Mouse (Mus musculus): ENCODE measurements at regions not wholly inside any gene's neighbourhood (a gene's known extent, or its start where the extent isn't known, plus 50 kb on each side); places are given as distances from the start of the nearest gene placed in this dataset.
"Not testable (repeated sequence)": the region's sequence is repeated elsewhere in the genome, so short reads cannot be mapped to it uniquely, and the experiment has no call there.

DNA sequence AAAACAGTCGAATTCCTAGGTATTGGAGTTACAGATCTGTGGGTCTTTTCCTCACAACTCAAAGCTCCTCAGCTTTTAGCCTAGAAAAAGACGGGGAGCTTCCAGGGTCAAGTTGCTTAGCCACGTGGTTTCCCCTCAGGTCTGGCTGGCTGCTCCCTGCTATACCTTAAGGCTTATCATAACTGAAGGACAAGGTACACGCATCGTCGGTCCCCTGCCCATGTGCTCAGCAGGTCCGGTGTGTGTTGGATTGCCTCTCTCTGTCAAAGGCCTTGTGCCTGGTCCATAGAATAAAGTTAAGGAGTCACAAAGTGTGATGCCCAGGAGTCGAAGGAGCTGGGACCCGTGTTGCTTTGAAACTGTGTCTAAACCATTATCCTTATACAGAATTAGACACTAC, 337.7 kb upstream of the Rgma start:
- TF ChIP-seq CTCF (IDR thresholded peaks at IDR 0.05; ENCODE audit: extremely low read depth, insufficient read length, insufficient replicate concordance, low read depth, low read length) (no peak), POLR2A (IDR thresholded peaks at IDR 0.05; ENCODE audit: low read depth, low read length) (no peak)
- Histone ChIP-seq H3K4me3 (ENCODE audit: low read depth, low read length) (no peak overlapping the region), H3K4me1 (ENCODE audit: control insufficient read depth, insufficient read depth, insufficient read length, low read length) (no peaks in the 10 kb centered on the region; the same call in 1 of the 2 replicates), H3K27ac (ENCODE audit: insufficient read depth, low read depth, low read length) (no peak overlapping the region), H3K36me3 (ENCODE audit: control insufficient read depth, insufficient read depth, low read length) (no peaks in the 10 kb centered on the region), H3K27me3 (ENCODE audit: control insufficient read depth, insufficient read depth, low read length) (no peaks in the 10 kb centered on the region)
- WGBS, result 58% methylated on average over 9 of the region's 9 CpGs

DNA sequence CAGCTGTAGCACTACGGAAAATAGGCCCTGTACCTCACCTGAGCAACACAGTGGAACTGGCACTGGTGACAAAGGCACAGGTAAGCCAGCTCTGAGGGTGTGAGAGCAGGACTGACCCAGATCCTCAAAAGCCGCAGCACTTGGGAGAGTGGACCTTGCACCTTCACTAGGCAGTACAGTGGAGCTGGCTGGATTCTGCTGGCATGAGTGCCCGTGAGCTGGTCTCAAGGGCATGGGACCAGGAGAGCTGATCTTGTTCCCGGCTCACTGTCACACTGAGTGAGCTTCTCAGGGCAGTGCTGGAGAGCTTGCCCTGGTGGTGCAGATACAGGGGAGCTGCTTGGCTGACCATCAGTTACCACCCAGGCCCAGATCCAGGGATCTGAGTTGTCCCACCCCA, 335.4 kb upstream of the Rgma start:
- no peak overlapping the region for H3K27ac ChIP-seq (ENCODE audit: insufficient read depth, low read depth, low read length)
- H3K4me1 ChIP-seq (ENCODE audit: control insufficient read depth, insufficient read depth, insufficient read length, low read length), result no peaks in the 10 kb centered on the region; the same call in 1 of the 2 replicates
- no peak overlapping the region for H3K4me3 ChIP-seq (ENCODE audit: low read depth, low read length)
- no peak for TF ChIP-seq POLR2A (IDR thresholded peaks at IDR 0.05; ENCODE audit: low read depth, low read length)
- no peak for TF ChIP-seq CTCF (IDR thresholded peaks at IDR 0.05; ENCODE audit: extremely low read depth, insufficient read length, insufficient replicate concordance, low read depth, low read length)
- H3K36me3 ChIP-seq (ENCODE audit: control insufficient read depth, insufficient read depth, low read length), result no peaks in the 10 kb centered on the region
- 59% methylated on average over 4 of the region's 4 CpGs for WGBS
- no peaks in the 10 kb centered on the region for H3K27me3 ChIP-seq (ENCODE audit: control insufficient read depth, insufficient read depth, low read length)

GRCm38 (mm10) chr7:73044316-73044715, 331.0 kb upstream of the Rgma start:
- H3K4me3 ChIP-seq (ENCODE audit: low read depth, low read length), result no peak overlapping the region
- 65% methylated on average over 3 of the region's 3 CpGs for WGBS
- no peaks in the 10 kb centered on the region for H3K4me1 ChIP-seq (ENCODE audit: control insufficient read depth, insufficient read depth, insufficient read length, low read length)
- H3K36me3 ChIP-seq (ENCODE audit: control insufficient read depth, insufficient read depth, low read length), result no peaks in the 10 kb centered on the region
- H3K27me3 ChIP-seq (ENCODE audit: control insufficient read depth, insufficient read depth, low read length), result no peaks in the 10 kb centered on the region
- TF ChIP-seq POLR2A (IDR thresholded peaks at IDR 0.05; ENCODE audit: low read depth, low read length) (no peak), CTCF (IDR thresholded peaks at IDR 0.05; ENCODE audit: extremely low read depth, insufficient read length, insufficient replicate concordance, low read depth, low read length) (no peak)
- no peak overlapping the region for H3K27ac ChIP-seq (ENCODE audit: insufficient read depth, low read depth, low read length)

GRCm38 (mm10) chr7:73055891-73056290, 319.4 kb upstream of the Rgma start:
- H3K27ac ChIP-seq (ENCODE audit: insufficient read depth, low read depth, low read length), result no peak overlapping the region
- no peak for TF ChIP-seq CTCF (IDR thresholded peaks at IDR 0.05; ENCODE audit: extremely low read depth, insufficient read length, insufficient replicate concordance, low read depth, low read length)
- no peaks in the 10 kb centered on the region for H3K36me3 ChIP-seq (ENCODE audit: control insufficient read depth, insufficient read depth, low read length)
- no peak overlapping the region for H3K4me3 ChIP-seq (ENCODE audit: low read depth, low read length)
- H3K27me3 ChIP-seq (ENCODE audit: control insufficient read depth, insufficient read depth, low read length), result no peaks in the 10 kb centered on the region
- 55% methylated on average over 2 of the region's 2 CpGs for WGBS
- no peaks in the 10 kb centered on the region for H3K4me1 ChIP-seq (ENCODE audit: control insufficient read depth, insufficient read depth, insufficient read length, low read length)

DNA sequence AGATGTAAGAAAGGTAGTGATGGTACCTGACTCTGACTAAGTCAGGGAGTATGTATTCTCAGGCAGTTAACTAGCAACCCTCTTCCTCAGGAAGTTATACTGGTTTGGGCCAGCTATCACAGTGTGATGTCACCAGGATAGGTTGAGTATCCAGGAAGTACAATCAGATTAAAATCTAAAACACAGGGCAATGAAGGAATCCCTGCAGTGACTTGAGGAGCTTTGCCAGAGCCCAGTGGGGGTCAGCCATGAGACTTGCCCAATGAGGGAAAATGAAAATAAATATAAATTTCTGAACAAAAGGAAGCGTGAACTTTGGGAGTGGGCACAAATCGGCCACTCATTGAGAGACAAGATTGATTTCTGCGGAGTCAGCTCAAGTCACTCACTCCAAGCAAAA, 311.8 kb upstream of the Rgma start:
- TF ChIP-seq CTCF (IDR thresholded peaks at IDR 0.05; ENCODE audit: extremely low read depth, insufficient read length, insufficient replicate concordance, low read depth, low read length) (no peak), POLR2A (IDR thresholded peaks at IDR 0.05; ENCODE audit: low read depth, low read length) (no peak)
- Histone ChIP-seq H3K27me3 (ENCODE audit: control insufficient read depth, insufficient read depth, low read length) (no peaks in the 10 kb centered on the region), H3K36me3 (ENCODE audit: control insufficient read depth, insufficient read depth, low read length) (no peaks in the 10 kb centered on the region), H3K4me3 (ENCODE audit: low read depth, low read length) (no peak overlapping the region), H3K4me1 (ENCODE audit: control insufficient read depth, insufficient read depth, insufficient read length, low read length) (no peaks in the 10 kb centered on the region), H3K27ac (ENCODE audit: insufficient read depth, low read depth, low read length) (no peak overlapping the region)
- 84% methylated on average over 3 of the region's 3 CpGs for WGBS

DNA sequence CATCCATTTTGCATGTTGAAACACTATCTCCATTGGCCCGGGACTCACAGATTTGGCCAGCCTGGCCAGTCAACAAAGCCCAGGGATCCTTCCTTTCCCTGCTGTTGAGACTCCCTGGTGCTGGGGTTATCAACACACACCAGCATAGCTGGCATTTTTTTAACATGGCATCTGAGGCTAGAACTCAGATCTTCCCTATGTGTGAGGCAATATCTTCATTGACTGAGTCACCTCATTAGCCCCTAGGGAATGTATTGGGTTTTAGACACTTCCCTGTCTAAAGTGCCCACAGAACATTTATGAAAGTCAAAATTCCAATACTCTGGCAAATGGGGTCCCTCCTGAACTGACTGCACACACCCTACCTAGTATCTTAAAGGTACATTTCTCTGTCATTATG, 306.8 kb upstream of the Rgma start:
- WGBS, result 94% methylated on average over 1 of the region's 1 CpGs
- TF ChIP-seq CTCF (IDR thresholded peaks at IDR 0.05; ENCODE audit: extremely low read depth, insufficient read length, insufficient replicate concordance, low read depth, low read length) (no peak), POLR2A (IDR thresholded peaks at IDR 0.05; ENCODE audit: low read depth, low read length) (no peak)
- Histone ChIP-seq H3K27ac (ENCODE audit: insufficient read depth, low read depth, low read length) (no peak overlapping the region), H3K27me3 (ENCODE audit: control insufficient read depth, insufficient read depth, low read length) (no peaks in the 10 kb centered on the region), H3K4me1 (ENCODE audit: control insufficient read depth, insufficient read depth, insufficient read length, low read length) (no peaks in the 10 kb centered on the region), H3K4me3 (ENCODE audit: low read depth, low read length) (no peak overlapping the region), H3K36me3 (ENCODE audit: control insufficient read depth, insufficient read depth, low read length) (no peaks in the 10 kb centered on the region)

DNA sequence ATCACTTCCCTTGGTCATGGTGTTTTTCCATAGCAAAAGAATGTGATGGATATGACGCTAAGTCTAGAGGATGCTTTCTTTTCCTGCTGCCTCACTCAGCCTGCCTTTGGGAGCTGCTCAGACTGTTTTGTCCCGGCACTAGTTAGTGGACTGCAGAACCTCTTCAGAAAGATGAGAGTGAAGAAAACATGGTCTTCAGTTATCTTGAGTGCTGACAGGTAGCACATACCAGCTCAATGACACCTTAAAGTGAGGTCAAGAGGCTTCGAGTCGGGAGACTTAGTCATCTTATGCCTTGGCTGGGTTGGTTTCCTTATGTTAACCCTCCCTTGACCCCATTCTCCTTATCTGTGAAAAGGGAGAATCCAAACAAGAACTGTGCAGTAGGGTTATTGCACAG, 306.0 kb upstream of the Rgma start:
- Histone ChIP-seq H3K4me1 (ENCODE audit: control insufficient read depth, insufficient read depth, insufficient read length, low read length) (no peaks in the 10 kb centered on the region), H3K4me3 (ENCODE audit: low read depth, low read length) (no peak overlapping the region), H3K36me3 (ENCODE audit: control insufficient read depth, insufficient read depth, low read length) (no peaks in the 10 kb centered on the region), H3K27me3 (ENCODE audit: control insufficient read depth, insufficient read depth, low read length) (no peaks in the 10 kb centered on the region), H3K27ac (ENCODE audit: insufficient read depth, low read depth, low read length) (no peak overlapping the region)
- TF ChIP-seq CTCF (IDR thresholded peaks at IDR 0.05; ENCODE audit: extremely low read depth, insufficient read length, insufficient replicate concordance, low read depth, low read length) (no peak), POLR2A (IDR thresholded peaks at IDR 0.05; ENCODE audit: low read depth, low read length) (no peak)
- 37% methylated on average over 4 of the region's 4 CpGs for WGBS

DNA sequence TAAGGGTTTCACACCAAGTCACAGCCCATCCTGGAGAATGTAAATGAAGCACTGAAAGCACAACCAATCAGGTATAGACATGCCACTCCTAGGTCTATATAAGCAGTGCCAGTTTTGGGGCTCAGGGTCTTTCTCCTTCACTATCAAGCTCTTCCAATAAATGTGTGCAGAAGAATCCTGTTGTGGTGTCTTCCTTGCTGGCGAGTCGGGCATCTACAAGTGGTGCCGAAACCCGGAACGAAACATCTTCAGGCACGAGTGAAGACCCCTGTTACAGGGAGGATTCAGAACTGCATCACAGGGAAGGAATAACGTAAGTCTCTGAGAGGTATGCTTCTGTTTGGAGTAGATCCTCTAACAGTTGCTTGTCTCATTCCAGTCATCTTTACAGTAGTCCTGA, 299.9 kb upstream of the Rgma start:
- WGBS, result 96% methylated on average over 7 of the region's 7 CpGs
- not testable (repeated sequence) for H3K4me3 ChIP-seq (ENCODE audit: low read depth, low read length)

More for the DNA sequence above, 299.9 kb upstream of the Rgma start:
- H3K36me3 ChIP-seq (ENCODE audit: control insufficient read depth, insufficient read depth, low read length); H3K4me1 ChIP-seq (ENCODE audit: control insufficient read depth, insufficient read depth, insufficient read length, low read length); H3K27ac ChIP-seq (ENCODE audit: insufficient read depth, low read depth, low read length); H3K27me3 ChIP-seq (ENCODE audit: control insufficient read depth, insufficient read depth, low read length): not testable (repeated sequence)
